Mouse (Mus musculus): Measurements from ENCODE around the gene Zc2hc1b.
"Not testable (repeated sequence)": the region's sequence is repeated elsewhere in the genome, so short reads cannot be mapped to it uniquely, and the experiment has no call there.

The Zc2hc1b gene

GRCm38 (mm10) chr10:13177973-13178624, at the start of gene Zc2hc1b:
Gene Zc2hc1b (minus strand): TSS chr10:13178023.
- no peak for DNase-seq (ENCODE audit: low spot score in 2 of 2)

- no peak for DNase-seq (ENCODE audit: low spot score in 2 of 2)
Observed at GRCm38 (mm10) chr10:13225377-13226063, 47.7 kb upstream of the Zc2hc1b start.

- DNase-seq (ENCODE audit: low spot score in 2 of 2): no peak
Observed at GRCm38 (mm10) chr10:13222135-13222534, 44.3 kb upstream of the Zc2hc1b start.

GRCm38 (mm10) chr10:13220061-13220460, 42.2 kb upstream of the Zc2hc1b start:
- DNase-seq (ENCODE audit: low spot score in 2 of 2): no peak

- no peak for DNase-seq (ENCODE audit: low spot score in 2 of 2)
Observed at GRCm38 (mm10) chr10:13213956-13214355, 36.1 kb upstream of the Zc2hc1b start.

GRCm38 (mm10) chr10:13212829-13213228, 35.0 kb upstream of the Zc2hc1b start:
- DNase-seq (ENCODE audit: low spot score in 2 of 2): no peak

- no peak for DNase-seq (ENCODE audit: low spot score in 2 of 2)
Observed at GRCm38 (mm10) chr10:13212326-13212725, 34.5 kb upstream of the Zc2hc1b start.

- DNase-seq (ENCODE audit: low spot score in 2 of 2): no peak
Observed at GRCm38 (mm10) chr10:13209930-13210637, 32.3 kb upstream of the Zc2hc1b start.

GRCm38 (mm10) chr10:13209506-13209905, 31.7 kb upstream of the Zc2hc1b start:
- no peak for DNase-seq (ENCODE audit: low spot score in 2 of 2)

- no peak for DNase-seq (ENCODE audit: low spot score in 2 of 2)
Observed at GRCm38 (mm10) chr10:13209061-13209460, 31.2 kb upstream of the Zc2hc1b start.

GRCm38 (mm10) chr10:13201741-13202293, 24.0 kb upstream of the Zc2hc1b start:
- no peak for DNase-seq (ENCODE audit: low spot score in 2 of 2)

- DNase-seq (ENCODE audit: low spot score in 2 of 2): no peak
Observed at GRCm38 (mm10) chr10:13200862-13201261, 23.0 kb upstream of the Zc2hc1b start.

- no peak for DNase-seq (ENCODE audit: low spot score in 2 of 2)
Observed at GRCm38 (mm10) chr10:13199234-13199633, 21.4 kb upstream of the Zc2hc1b start.

- no peak for DNase-seq (ENCODE audit: low spot score in 2 of 2)
Observed at GRCm38 (mm10) chr10:13196872-13197507, 19.2 kb upstream of the Zc2hc1b start.

GRCm38 (mm10) chr10:13193496-13193895, 15.7 kb upstream of the Zc2hc1b start:
- DNase-seq (ENCODE audit: low spot score in 2 of 2): not testable (repeated sequence)

GRCm38 (mm10) chr10:13192731-13193351, 15.0 kb upstream of the Zc2hc1b start, which contains the start of gene Ltv1:
Gene Ltv1 (minus strand): TSS chr10:13193168.
- peak; percentile 84 to 95 for DNase-seq (ENCODE audit: low spot score in 2 of 2)

- DNase-seq (ENCODE audit: low spot score in 2 of 2): no peak
Observed at GRCm38 (mm10) chr10:13189881-13190280, 12.1 kb upstream of the Zc2hc1b start.

- no peak for DNase-seq (ENCODE audit: low spot score in 2 of 2)
Observed at GRCm38 (mm10) chr10:13186754-13187153, 8.9 kb upstream of the Zc2hc1b start.

GRCm38 (mm10) chr10:13184170-13184766, 6.4 kb upstream of the Zc2hc1b start:
- no peak for DNase-seq (ENCODE audit: low spot score in 2 of 2)

GRCm38 (mm10) chr10:13180211-13180610, 2.4 kb upstream of the Zc2hc1b start:
- DNase-seq (ENCODE audit: low spot score in 2 of 2): no peak

GRCm38 (mm10) chr10:13175866-13176265, 2.0 kb downstream of the Zc2hc1b start:
- DNase-seq (ENCODE audit: low spot score in 2 of 2): no peak
